Mouse (Mus musculus) spleen, adult 2 months (tissue): Measurements from ENCODE around the gene Srsf2. TPM values are rescaled to one million over a fixed set of nuclear protein-coding genes. Genes with fewer than 3 reads are reported as not detected.

Experiments used
- DNase-seq, 2 experiments: peaks; one replicate each; pipeline versions ENCODE4 v3.0.0 to v3.0.0-alpha.2; 2012 to 2021; ENCODE audit warnings: low spot score in 2 of 2, low read depth in 1 of 2
- H3K27ac ChIP-seq: fragments of 200-500 bp; 2 replicates; pipeline ENCODE4 v1.5.1; 2012; ENCODE audit warnings: low read length, inconsistent platforms; ENCODE audit not compliant: insufficient read depth
- H3K27me3 ChIP-seq: fragments of 200-500 bp; 2 replicates; pipeline ENCODE4 v1.6.1; 2012; ENCODE audit warnings: mild to moderate bottlenecking, moderate library complexity, low read length, inconsistent platforms; ENCODE audit not compliant: control insufficient read depth, insufficient read depth
- H3K36me3 ChIP-seq: fragments of 200-500 bp; 2 replicates; pipeline ENCODE4 v1.6.1; 2012; ENCODE audit warnings: mild to moderate bottlenecking, low read length, inconsistent platforms; ENCODE audit not compliant: control insufficient read depth, insufficient read depth
- H3K4me1 ChIP-seq: fragments of 200-500 bp; 2 replicates; pipeline ENCODE4 v1.6.1; 2011; ENCODE audit warnings: inconsistent platforms; ENCODE audit not compliant: control insufficient read depth, insufficient read depth, insufficient read length
- H3K4me3 ChIP-seq: fragments of 200-500 bp; 2 replicates; pipeline ENCODE4 v1.5.1; 2011; ENCODE audit warnings: mild to moderate bottlenecking, inconsistent platforms; ENCODE audit not compliant: insufficient read depth, insufficient read length; ENCODE audit errors: extremely low read depth
- CTCF ChIP-seq: fragments of 200-500 bp; IDR thresholded peaks from 2 replicates; pipeline ENCODE4 v1.5.1; 2011; ENCODE audit warnings: mild to moderate bottlenecking, inconsistent platforms; ENCODE audit not compliant: insufficient read depth, insufficient read length, insufficient replicate concordance; ENCODE audit errors: extremely low read depth
- POLR2A ChIP-seq: fragments of 200-500 bp; IDR thresholded peaks from 2 replicates; pipeline ENCODE4 v1.6.1; 2011; ENCODE audit warnings: low read depth, low read length, inconsistent platforms
- WGBS: fragments of 180-500 bp; shearing (Covaris S2); methylation state at CpG from one replicate; pipeline ENCODE4 v1.1.7; 2018; 5-methylcytosine and 5-hydroxymethylcytosine counted together
- polyA plus RNA-seq: library from polyadenylated mRNA; depleted of rRNA; stranded (reverse); fragments of >200 nt; gene quantifications from 2 replicates; pipeline ENCODE4 v1.2.3, GENCODE M21; 2012

The Srsf2 gene
- polyA plus RNA-seq, 1 experiment = 546 TPM

DNA sequence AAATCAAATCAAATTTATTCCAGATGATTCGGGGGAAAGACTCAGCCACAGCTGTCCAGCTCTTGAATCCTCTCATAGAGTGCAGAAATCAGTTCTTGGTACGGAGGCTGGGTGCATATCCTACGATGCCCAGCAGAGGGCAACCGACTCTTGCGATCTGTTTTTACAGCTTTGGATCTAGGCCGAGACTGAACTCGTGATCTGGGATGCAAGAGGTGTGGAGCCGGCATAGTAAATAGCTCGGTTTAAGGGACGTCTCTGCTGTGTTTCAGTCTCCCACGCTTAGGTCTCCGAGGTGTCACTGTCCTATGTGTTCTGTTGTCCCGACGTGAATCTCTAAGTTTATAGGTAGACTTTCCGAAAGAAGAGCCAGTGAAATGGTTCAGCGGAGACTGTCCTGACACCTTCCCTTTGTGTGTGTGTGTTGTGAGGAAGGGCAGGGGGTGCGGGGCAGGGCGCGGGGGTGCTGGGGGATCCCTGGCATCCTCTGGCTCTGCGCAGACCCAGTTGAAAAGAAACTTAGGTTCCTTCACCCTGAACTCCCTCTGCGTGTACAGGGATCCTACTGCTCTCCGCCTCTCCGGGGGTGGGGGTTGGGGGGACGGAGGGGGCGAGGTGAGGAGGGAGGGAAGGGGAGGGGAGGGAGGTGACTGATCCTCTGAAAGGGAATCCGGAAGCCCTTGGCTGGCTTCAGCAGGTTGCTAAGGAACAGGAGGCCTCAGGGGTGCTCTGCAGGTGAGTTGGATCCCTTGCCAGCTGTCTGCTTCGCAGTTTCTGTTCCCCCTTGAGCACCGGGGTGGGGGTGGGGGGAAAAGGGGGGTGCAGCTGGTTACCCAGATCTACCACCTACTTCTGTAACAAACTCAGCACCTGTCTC lies 32.6 kb upstream of the Srsf2 start:
- Histone ChIP-seq H3K4me3 (peak overlapping the region; percentile 32), H3K36me3 (no peaks in the 10 kb centered on the region), H3K27me3 (0 out of 2 replicates have a peak, but pooled peaks cover 1% of the 10 kb centered on the region), H3K27ac (no peak overlapping the region), H3K4me1 (no peaks in the 10 kb centered on the region; the same call in 1 of the 2 replicates)
- no peak for TF ChIP-seq POLR2A
- TF ChIP-seq CTCF = peak; percentile 84; the same call in 1 of the 2 replicates
- 4% methylated on average over 28 of the region's 28 CpGs for WGBS
- peak; percentile 49 to 69 for DNase-seq

DNA sequence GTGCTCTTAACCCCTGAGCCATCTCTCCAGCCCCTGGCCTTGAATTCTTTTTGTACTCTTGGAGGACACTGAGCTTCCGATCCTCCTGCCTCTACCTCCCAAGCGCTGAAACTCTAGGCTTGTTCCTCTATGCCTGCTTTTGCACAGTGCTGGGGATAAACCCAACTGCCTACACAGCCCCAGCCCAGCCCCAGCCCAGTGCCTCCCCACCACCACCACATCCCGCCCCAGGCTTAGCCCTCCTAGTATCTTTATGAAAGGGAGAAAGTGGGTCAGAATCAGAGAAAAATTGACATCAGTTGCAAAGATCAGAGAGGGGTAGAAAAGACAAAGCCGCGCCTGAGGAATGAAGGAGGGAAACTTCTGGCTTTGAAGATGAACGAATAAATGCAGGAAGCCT lies 31.2 kb upstream of the Srsf2 start:
- DNase-seq = no peak
- 81% methylated on average over 6 of the region's 6 CpGs for WGBS
- TF ChIP-seq POLR2A = no peak
- no peak for TF ChIP-seq CTCF
- Histone ChIP-seq H3K36me3 (no peaks in the 10 kb centered on the region), H3K27me3 (0 out of 2 replicates have a peak, but pooled peaks cover 1% of the 10 kb centered on the region), H3K27ac (no peak overlapping the region), H3K4me1 (no peaks in the 10 kb centered on the region; the same call in 1 of the 2 replicates), H3K4me3 (no peak overlapping the region)

DNA sequence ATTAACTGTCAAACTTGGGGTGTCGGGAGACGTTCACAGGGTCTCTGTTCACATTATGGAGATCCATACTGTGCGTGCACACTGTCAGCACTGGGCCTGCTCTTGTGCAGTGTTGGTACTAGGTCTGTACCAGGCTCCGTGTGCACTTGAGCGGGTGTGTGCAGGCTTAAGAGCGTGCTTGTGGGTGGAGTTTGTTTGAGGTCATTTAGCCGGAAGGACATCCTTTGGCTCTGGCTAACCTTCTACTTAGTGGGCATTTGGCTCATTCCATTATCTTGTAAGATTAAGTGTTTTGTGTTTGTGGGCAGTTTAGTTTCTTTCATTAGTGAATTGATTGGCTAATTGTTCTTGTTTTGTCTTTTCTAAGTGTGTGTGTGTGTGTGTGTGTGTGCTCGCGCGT lies 29.6 kb upstream of the Srsf2 start:
- TF ChIP-seq CTCF (no peak), POLR2A (no peak)

DNA sequence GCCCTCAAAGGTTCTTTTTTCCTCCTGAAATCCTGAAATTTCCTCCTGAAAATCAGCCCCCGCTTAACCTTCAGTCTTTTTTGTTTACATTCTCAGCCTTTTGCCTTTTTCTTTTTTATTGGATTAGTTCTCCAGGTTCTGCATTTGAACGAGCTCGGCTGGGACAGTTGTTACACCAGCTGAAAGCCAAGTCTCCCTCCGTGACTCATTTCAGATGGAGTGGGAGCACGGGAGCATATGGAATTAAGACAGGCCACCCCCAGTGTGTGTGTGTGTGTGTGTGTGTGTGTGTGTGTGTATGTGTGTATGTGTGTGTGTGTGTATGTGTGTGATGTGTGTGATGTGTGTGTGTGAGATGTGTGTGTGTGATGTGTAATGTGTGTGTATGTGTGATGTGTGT lies 28.5 kb upstream of the Srsf2 start:
- TF ChIP-seq CTCF = no peak
- no peak for TF ChIP-seq POLR2A
- 93% methylated on average over 5 of the region's 5 CpGs for WGBS
- H3K27ac ChIP-seq = no peak overlapping the region
- no peak for DNase-seq
- no peaks in the 10 kb centered on the region; the same call in 1 of the 2 replicates for H3K4me1 ChIP-seq
- 0 out of 2 replicates have a peak, but pooled peaks cover 1% of the 10 kb centered on the region for H3K27me3 ChIP-seq
- no peaks in the 10 kb centered on the region for H3K36me3 ChIP-seq
- no peak overlapping the region for H3K4me3 ChIP-seq

More for the DNA sequence above, 29.6 kb upstream of the Srsf2 start:
- Histone ChIP-seq H3K4me3 (no peak overlapping the region), H3K27ac (no peak overlapping the region), H3K27me3 (0 out of 2 replicates have a peak, but pooled peaks cover 1% of the 10 kb centered on the region), H3K36me3 (no peaks in the 10 kb centered on the region), H3K4me1 (no peaks in the 10 kb centered on the region; the same call in 1 of the 2 replicates)
- no peak for DNase-seq
- 95% methylated on average over 10 of the region's 10 CpGs for WGBS

DNA sequence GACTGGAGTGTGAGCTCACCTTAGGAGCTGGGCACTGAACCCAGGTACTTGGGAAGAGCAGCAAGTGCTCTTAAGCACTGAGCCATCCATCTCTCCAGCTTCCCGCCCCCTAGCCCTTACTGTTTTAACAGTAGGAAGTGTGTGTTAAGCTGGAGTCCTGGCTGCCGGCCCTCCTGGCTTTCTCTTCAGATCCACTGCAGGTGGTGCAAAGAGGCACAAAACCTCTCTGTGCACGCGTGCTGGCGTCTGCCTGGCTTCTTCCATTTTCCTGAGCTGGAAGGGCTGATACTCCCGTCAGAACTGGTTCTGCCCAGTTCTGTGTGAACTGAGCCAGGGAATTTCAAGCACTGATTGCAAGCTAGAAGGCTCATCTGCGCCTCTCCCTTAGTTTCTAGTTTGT lies 27.9 kb upstream of the Srsf2 start:
- WGBS = 90% methylated on average over 7 of the region's 7 CpGs
- Histone ChIP-seq H3K4me3 (no peak overlapping the region), H3K27ac (no peak overlapping the region), H3K27me3 (0 out of 2 replicates have a peak, but pooled peaks cover 1% of the 10 kb centered on the region), H3K36me3 (no peaks in the 10 kb centered on the region), H3K4me1 (no peaks in the 10 kb centered on the region; the same call in 1 of the 2 replicates)
- TF ChIP-seq POLR2A (no peak), CTCF (no peak)
- DNase-seq = no peak

DNA sequence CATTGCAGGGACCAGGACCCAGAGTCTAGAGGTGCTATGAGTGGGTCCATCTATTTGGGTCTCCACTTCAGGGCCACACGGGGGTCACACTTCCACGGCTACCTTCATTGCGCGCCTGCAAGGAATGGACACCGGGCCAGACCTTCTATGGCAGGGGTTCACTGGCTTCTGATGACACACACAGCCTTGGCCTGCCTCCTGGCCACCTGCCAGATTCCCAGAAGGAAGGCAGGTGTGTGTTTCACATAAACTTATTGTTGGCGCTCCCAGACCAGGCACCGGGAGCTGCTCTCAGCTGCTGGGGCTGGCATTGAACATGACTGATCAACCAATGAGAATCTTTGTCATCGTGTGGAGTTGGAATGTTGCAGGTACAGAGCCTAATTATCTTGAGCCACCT lies 25.6 kb upstream of the Srsf2 start:
- Histone ChIP-seq H3K4me3 (no peak overlapping the region), H3K4me1 (no peaks in the 10 kb centered on the region), H3K27me3 (no peaks in the 10 kb centered on the region), H3K27ac (no peak overlapping the region), H3K36me3 (peaks cover 13% of the 10 kb centered on the region)
- WGBS = 93% methylated on average over 8 of the region's 8 CpGs
- DNase-seq = no peak
- TF ChIP-seq CTCF = no peak
- TF ChIP-seq POLR2A = no peak

DNA sequence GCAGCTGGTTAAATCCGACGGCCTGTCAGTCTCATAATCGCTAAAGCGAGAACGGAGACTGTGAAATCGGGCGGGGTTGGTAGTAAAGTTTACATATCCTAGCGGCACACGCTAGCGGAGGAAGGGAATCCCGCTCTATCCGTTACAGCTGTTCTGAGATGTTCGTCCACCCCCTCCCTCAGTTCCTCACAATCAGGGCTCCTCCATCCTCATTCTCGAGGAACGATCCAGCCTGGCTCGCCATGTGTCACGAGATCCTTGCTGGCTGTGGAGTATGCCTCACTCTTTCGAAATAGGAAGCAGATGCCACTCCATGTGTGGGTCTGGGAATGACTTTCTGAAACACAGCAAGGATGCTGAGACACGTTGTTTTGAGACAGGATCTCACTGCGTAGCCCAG lies 21.1 kb upstream of the Srsf2 start:
- Histone ChIP-seq H3K4me3 (no peak overlapping the region), H3K4me1 (no peaks in the 10 kb centered on the region), H3K27me3 (no peaks in the 10 kb centered on the region), H3K36me3 (peaks cover 26% of the 10 kb centered on the region), H3K27ac (no peak overlapping the region)
- 95% methylated on average over 20 of the region's 20 CpGs for WGBS
- TF ChIP-seq CTCF (no peak), POLR2A (no peak)
- DNase-seq = no peak
